Mouse (Mus musculus) heart, postnatal 36 days (tissue): ENCODE data around the gene Ampd2. TPM values are rescaled to one million over a fixed set of nuclear protein-coding genes. Genes with fewer than 3 reads are reported as not detected.

Experiments
- DNase-seq, 2 experiments: peaks; one replicate each; pipeline ENCODE4 v3.0.0; 2021 to 2022
- intact Hi-C: fragments of 180-260 bp; cut with DNase I; formaldehyde crosslinking; loops from one replicate; pipeline ENCODE4 v1.15.1; 2025
- total RNA-seq, 2 experiments: library from RNA; stranded (reverse); gene quantifications; 2 replicates each; pipeline ENCODE4 v1.2.3; 2021

Ampd2 gene
- 1 to 10 TPM; 4.6 to 5.1 TPM for total RNA-seq

GRCm38 (mm10) chr3:108086470-108086979 lies at the start of gene Ampd2:
Gene Ampd2, minus strand, starts transcription at chr3:108086651.
- DNase-seq, result peak; percentile 86 to 87
- intact Hi-C loops, result loop anchor here (2.0 to 5.0 kb wide), 2 partner anchors 58 to 116 kb away; partner anchors contain the start of gene Cyb561d1

GRCm38 (mm10) chr3:108134701-108135100 lies 48.2 kb upstream of the Ampd2 start:
- intact Hi-C loops, result no loop called here
- DNase-seq, result no peak

- intact Hi-C loops, result no loop called here
- DNase-seq, result no peak
Observed at GRCm38 (mm10) chr3:108132484-108132883, 46.0 kb upstream of the Ampd2 start.

GRCm38 (mm10) chr3:108131821-108132220 lies 45.4 kb upstream of the Ampd2 start:
- intact Hi-C loops, result no loop called here
- no peak for DNase-seq

- DNase-seq, result no peak
- intact Hi-C loops, result no loop called here
Observed at GRCm38 (mm10) chr3:108131216-108131615, 44.8 kb upstream of the Ampd2 start.

- intact Hi-C loops, result no loop called here
- DNase-seq, result no peak
Observed at GRCm38 (mm10) chr3:108129804-108130203, 43.4 kb upstream of the Ampd2 start.

GRCm38 (mm10) chr3:108129367-108129766 lies 42.9 kb upstream of the Ampd2 start:
- DNase-seq, result no peak
- intact Hi-C loops, result no loop called here

GRCm38 (mm10) chr3:108128520-108128919 lies 42.1 kb upstream of the Ampd2 start:
- intact Hi-C loops, result no loop called here
- DNase-seq, result no peak

GRCm38 (mm10) chr3:108126327-108126726 lies 39.9 kb upstream of the Ampd2 start:
- no peak for DNase-seq
- intact Hi-C loops, result no loop called here

- intact Hi-C loops, result no loop called here
- DNase-seq, result no peak
Observed at GRCm38 (mm10) chr3:108124131-108124530, 37.7 kb upstream of the Ampd2 start.

- intact Hi-C loops, result no loop called here
- DNase-seq, result no peak
Observed at GRCm38 (mm10) chr3:108123242-108123641, 36.8 kb upstream of the Ampd2 start.

- intact Hi-C loops, result no loop called here
- no peak for DNase-seq
Observed at GRCm38 (mm10) chr3:108121101-108121500, 34.6 kb upstream of the Ampd2 start.

- intact Hi-C loops, result no loop called here
- DNase-seq, result no peak
Observed at GRCm38 (mm10) chr3:108117465-108117864, 31.0 kb upstream of the Ampd2 start.

- DNase-seq, result no peak
- intact Hi-C loops, result no loop called here
Observed at GRCm38 (mm10) chr3:108113591-108114289, 27.3 kb upstream of the Ampd2 start.

- DNase-seq, result no peak
Observed at GRCm38 (mm10) chr3:108112666-108113065, 26.2 kb upstream of the Ampd2 start.

GRCm38 (mm10) chr3:108112246-108112645 lies 25.8 kb upstream of the Ampd2 start:
- DNase-seq, result no peak
- intact Hi-C loops, result no loop called here

More at GRCm38 (mm10) chr3:108112666-108113065, 26.2 kb upstream of the Ampd2 start:
- intact Hi-C loops, result no loop called here

- intact Hi-C loops, result no loop called here
Observed at GRCm38 (mm10) chr3:108111320-108111719, 24.9 kb upstream of the Ampd2 start.

GRCm38 (mm10) chr3:108105281-108105680 lies 18.8 kb upstream of the Ampd2 start:
- intact Hi-C loops, result no loop called here
- no peak for DNase-seq

More at GRCm38 (mm10) chr3:108111320-108111719, 24.9 kb upstream of the Ampd2 start:
- no peak for DNase-seq

- no peak for DNase-seq
- intact Hi-C loops, result no loop called here
Observed at GRCm38 (mm10) chr3:108102075-108102474, 15.6 kb upstream of the Ampd2 start.

GRCm38 (mm10) chr3:108101594-108101993 lies 15.1 kb upstream of the Ampd2 start:
- no peak for DNase-seq
- intact Hi-C loops, result no loop called here

GRCm38 (mm10) chr3:108098316-108098715 lies 11.9 kb upstream of the Ampd2 start:
- no peak for DNase-seq
- intact Hi-C loops, result no loop called here

- intact Hi-C loops, result no loop called here
- DNase-seq, result no peak
Observed at GRCm38 (mm10) chr3:108097656-108098055, 11.2 kb upstream of the Ampd2 start.
